18 mouse cellular contexts compared by ENCODE assay signal in the genomic region with DNA sequence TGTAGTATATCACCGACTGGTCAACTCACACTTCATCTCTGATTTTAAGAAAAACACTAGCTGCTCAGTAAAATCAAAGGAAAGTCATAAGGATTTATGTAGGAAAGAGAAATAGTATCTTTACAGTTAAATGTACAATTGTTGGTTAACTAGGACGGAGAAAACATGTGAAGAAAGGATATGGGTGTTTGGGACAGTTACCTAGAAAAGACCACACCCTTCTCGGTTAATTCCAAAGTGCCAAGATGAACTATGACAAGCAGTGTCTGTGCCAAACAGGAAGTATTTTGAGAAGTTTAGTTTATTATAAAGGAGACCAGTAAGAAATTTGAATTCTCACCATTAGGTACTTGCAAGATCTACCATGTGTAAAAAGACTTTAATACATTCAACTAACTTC.
"Had no signal": no experiment of that assay in that cellular context is flagged by ENCODE, and none has a peak within 500 bp of the region (broad histone marks: within the 10 kb centered on the region; RNA-seq: fewer than 3 reads in every experiment).

No protein-coding gene starts in this region.

- H3K4me2 ChIP-seq: lung, embryonic 14.5 days; midbrain, embryonic 12.5 days; neural tube, embryonic 13.5 days; neural tube, embryonic 15.5 days had no signal

- ATAC-seq: midbrain, embryonic 16.5 days had no signal

- H3K4me1 ChIP-seq: midbrain, embryonic 10.5 days; midbrain, embryonic 12.5 days; neural tube, embryonic 13.5 days; neural tube, embryonic 15.5 days had no signal

- H3K4me3 ChIP-seq: midbrain, embryonic 10.5 days; midbrain, embryonic 12.5 days; myocyte; neural tube, embryonic 13.5 days; neural tube, embryonic 15.5 days had no signal

- H3K27me3 ChIP-seq: midbrain, embryonic 12.5 days; neural tube, embryonic 13.5 days; neural tube, embryonic 15.5 days had no signal

- H3K27ac ChIP-seq: midbrain, embryonic 10.5 days; midbrain, embryonic 12.5 days; neural tube, embryonic 13.5 days; neural tube, embryonic 15.5 days had no signal

- DNase-seq: lung, embryonic 14.5 days; lung, postnatal 10 days; lung, postnatal 4 days; midbrain, embryonic 14.5 days; retina, postnatal 1 day; right cerebral cortex, adult 18-20 months; right cerebral cortex, postnatal 25 days; right cerebral cortex, postnatal 4 days; spleen, adult 18-20 months; thymus, adult 18-20 months; thymus, postnatal 14 days; thymus, postnatal 36 days had no signal

- H3K9me3 ChIP-seq: midbrain, embryonic 10.5 days; midbrain, embryonic 12.5 days; neural tube, embryonic 13.5 days; neural tube, embryonic 15.5 days had no signal

- H3K9ac ChIP-seq: lung, embryonic 14.5 days; midbrain, embryonic 12.5 days; neural tube, embryonic 13.5 days; neural tube, embryonic 15.5 days had no signal

- H3K36me3 ChIP-seq: midbrain, embryonic 10.5 days; midbrain, embryonic 12.5 days; neural tube, embryonic 13.5 days; neural tube, embryonic 15.5 days had no signal
